Mouse (Mus musculus): ENCODE data around the gene Tubb1.

DNA sequence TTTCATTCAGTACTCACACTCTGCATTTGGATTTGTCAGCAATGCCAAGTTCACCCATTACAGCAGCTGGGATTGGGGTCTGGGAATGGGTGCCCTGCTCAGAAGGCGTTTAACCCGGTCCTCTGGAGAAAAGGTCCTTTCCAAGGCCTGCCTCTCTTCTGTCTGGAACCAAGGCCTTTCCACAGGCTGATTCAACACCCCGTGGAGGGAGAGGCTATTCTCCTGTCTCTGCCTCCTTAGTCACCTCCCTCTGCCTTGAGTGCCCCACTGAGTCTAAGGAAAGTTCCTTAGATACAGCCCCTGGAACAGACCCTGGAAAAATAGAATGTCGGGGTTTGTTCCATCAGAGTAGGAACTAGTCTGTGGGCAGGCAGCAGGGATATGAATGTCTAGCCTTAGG, 2.1 kb upstream of the Tubb1 start:
- TF ChIP-seq CTCF (IDR thresholded peaks at IDR 0.05; ENCODE audit: extremely low read depth, insufficient read depth, low read length) (no peak), POLR2A (IDR thresholded peaks at IDR 0.05; ENCODE audit: extremely low read depth, insufficient read depth, low read length) (no peak)

Measured in cortical plate, adult 2 months (tissue).